ENCODE assay signal across 31 mouse cellular contexts in genomic region chr8:45896590-45896989, GRCm38 (mm10). TPM values are rescaled to one million over a fixed set of nuclear protein-coding genes. Genes with fewer than 3 reads are reported as not detected.
DNase-seq lines count a peak whose midpoint lies in the region; ATAC-seq and TF ChIP-seq lines count a peak whose summit lies in the region.
"Had no signal": no experiment of that assay in that cellular context is flagged by ENCODE, and none has a peak within 500 bp of the region (broad histone marks: within the 10 kb centered on the region; RNA-seq: fewer than 3 reads in every experiment).

No protein-coding gene starts in this region.

- no peak for TF ChIP-seq CTCF in gastrocnemius, adult 2 months (IDR thresholded peaks at IDR 0.05)

- 86% methylated on average over 3 of the region's 3 CpGs for WGBS in midbrain, embryonic 11.5 days
- WGBS in midbrain, embryonic 14.5 days: 82% methylated on average over 3 of the region's 3 CpGs
- WGBS in limb, embryonic 10.5 days: 86% methylated on average over 3 of the region's 3 CpGs

- no peaks in the 10 kb centered on the region for H3K9me3 ChIP-seq in midbrain, embryonic 11.5 days (ENCODE audit: control insufficient read depth, low read length)
- peaks cover 5% of the 10 kb centered on the region; the same call in 1 of the 2 replicates for H3K9me3 ChIP-seq in midbrain, embryonic 14.5 days (ENCODE audit: control insufficient read depth, low read length)
- no peaks in the 10 kb centered on the region for H3K9me3 ChIP-seq in limb, embryonic 10.5 days (replicated peaks)
- H3K9me3 ChIP-seq: embryonic facial prominence, embryonic 13.5 days; embryonic facial prominence, embryonic 15.5 days; forebrain, embryonic 12.5 days; G1E had no signal

- intact Hi-C loops in gastrocnemius, adult 2 months (cut with DNase I): no loop called here

- H3K9ac ChIP-seq in midbrain, embryonic 11.5 days (ENCODE audit: low read length): no peak overlapping the region
- H3K9ac ChIP-seq in midbrain, embryonic 14.5 days (replicated peaks; ENCODE audit: low read length): no peak overlapping the region
- H3K9ac ChIP-seq: embryonic facial prominence, embryonic 13.5 days; embryonic facial prominence, embryonic 15.5 days; forebrain, embryonic 12.5 days had no signal

- no peak overlapping the region for H3K4me2 ChIP-seq in midbrain, embryonic 11.5 days
- no peak overlapping the region for H3K4me2 ChIP-seq in midbrain, embryonic 14.5 days (ENCODE audit: low read length)
- H3K4me2 ChIP-seq: embryonic facial prominence, embryonic 13.5 days; embryonic facial prominence, embryonic 15.5 days; forebrain, embryonic 12.5 days had no signal

- no peaks in the 10 kb centered on the region for H3K36me3 ChIP-seq in midbrain, embryonic 11.5 days (ENCODE audit: control insufficient read depth, insufficient read depth, low read length)
- H3K36me3 ChIP-seq in midbrain, embryonic 14.5 days (ENCODE audit: control insufficient read depth, insufficient read depth, low read length): no peaks in the 10 kb centered on the region
- no peaks in the 10 kb centered on the region for H3K36me3 ChIP-seq in limb, embryonic 10.5 days
- H3K36me3 ChIP-seq: embryonic facial prominence, embryonic 13.5 days; embryonic facial prominence, embryonic 15.5 days; forebrain, embryonic 10.5 days; forebrain, embryonic 12.5 days; G1E had no signal

- ATAC-seq in midbrain, embryonic 11.5 days (ENCODE audit: low FRiP score): no peak
- no peak for ATAC-seq in midbrain, embryonic 14.5 days (ENCODE audit: low FRiP score, low TSS enrichment)
- ATAC-seq: activated CD4-positive, CD25-positive, alpha-beta regulatory T cell, adult 4 months; CD4-positive, CD25-positive, alpha-beta regulatory T cell, adult 4 months; forebrain, embryonic 14.5 days; forebrain, embryonic 16.5 days; Patski had no signal

- H3K27ac ChIP-seq in gastrocnemius, adult 2 months: peak overlapping the region; percentile 72
- no peak overlapping the region for H3K27ac ChIP-seq in midbrain, embryonic 11.5 days (ENCODE audit: low read depth, low read length)
- no peak overlapping the region for H3K27ac ChIP-seq in midbrain, embryonic 14.5 days (replicated peaks; ENCODE audit: low read depth, low read length)
- H3K27ac ChIP-seq in limb, embryonic 10.5 days: no peak overlapping the region
- H3K27ac ChIP-seq: embryonic facial prominence, embryonic 13.5 days; embryonic facial prominence, embryonic 15.5 days; forebrain, embryonic 10.5 days; forebrain, embryonic 12.5 days had no signal

- H3K4me1 ChIP-seq in midbrain, embryonic 11.5 days (ENCODE audit: control insufficient read depth, insufficient read depth, low read length): no peaks in the 10 kb centered on the region
- H3K4me1 ChIP-seq in midbrain, embryonic 14.5 days (ENCODE audit: control insufficient read depth, insufficient read depth, low read length): no peaks in the 10 kb centered on the region
- H3K4me1 ChIP-seq in limb, embryonic 10.5 days: no peaks in the 10 kb centered on the region
- H3K4me1 ChIP-seq: embryonic facial prominence, embryonic 15.5 days had no signal

- no peak overlapping the region for H3K4me3 ChIP-seq in gastrocnemius, adult 2 months
- H3K4me3 ChIP-seq in midbrain, embryonic 11.5 days (ENCODE audit: low read depth, low read length): no peak overlapping the region
- H3K4me3 ChIP-seq in midbrain, embryonic 14.5 days (replicated peaks; ENCODE audit: low read depth, low read length): no peak overlapping the region
- H3K4me3 ChIP-seq in limb, embryonic 10.5 days: no peak overlapping the region
- H3K4me3 ChIP-seq: embryonic facial prominence, embryonic 13.5 days; embryonic facial prominence, embryonic 15.5 days; erythroblast, embryonic 14.5 days; forebrain, embryonic 10.5 days; forebrain, embryonic 12.5 days had no signal

- H3K27me3 ChIP-seq in midbrain, embryonic 11.5 days (ENCODE audit: control insufficient read depth, insufficient read depth, low read length): no peaks in the 10 kb centered on the region
- H3K27me3 ChIP-seq in midbrain, embryonic 14.5 days (ENCODE audit: control insufficient read depth, insufficient read depth, low read length): no peaks in the 10 kb centered on the region
- H3K27me3 ChIP-seq in limb, embryonic 10.5 days (ENCODE audit: low read depth, poor library complexity, severe bottlenecking): no peaks in the 10 kb centered on the region
- H3K27me3 ChIP-seq: CH12.LX; embryonic facial prominence, embryonic 13.5 days; embryonic facial prominence, embryonic 15.5 days had no signal

- DNase-seq in gastrocnemius, adult 2 months: peak; percentile 53
- no peak for DNase-seq in gastrocnemius, adult 8-10 months (ENCODE audit: low spot score in 2 of 2)
- peak; percentile 62 for DNase-seq in midbrain, embryonic 11.5 days (ENCODE audit: low spot score, missing footprints)
- DNase-seq in midbrain, embryonic 14.5 days: no peak
- peak; percentile 23 for DNase-seq in limb, embryonic 10.5 days (ENCODE audit: low spot score)
- peak; percentile 77 for DNase-seq in skeletal muscle tissue, adult 2 months (ENCODE audit: low read depth, low spot score)
- DNase-seq in lung, postnatal 10 days: no peak
- DNase-seq in cerebellum, adult 18-20 months: no peak
- DNase-seq: adrenal gland, adult 8-10 months; adrenal gland, postnatal 14 days; adrenal gland, postnatal 36 days; cerebellum, adult 11-12 months; cerebellum, adult 8-10 months; cerebellum, adult 9-11 months; cerebellum, postnatal 14 days; cerebellum, postnatal 36 days; embryo, embryonic 11 days had no signal

RNA-seq across cellular contexts. Expression of gene Pdlim3, which starts 11.3 kb away (rescaled TPM):
- 100 to 1,000 TPM; 516 to 675 TPM for total RNA-seq in gastrocnemius, adult 2 months (2021)
- total RNA-seq in gastrocnemius, adult 8-10 months (2022): 100 to 1,000 TPM; 733 to 955 (median 812) TPM
- polyA plus RNA-seq in midbrain, embryonic 11.5 days (2014; fragmentation: Nextera tagmentation; extraction: Ambion mirVana): 34.4 and 42.2 TPM in 2 replicates
- 30.5 and 30.7 TPM in 2 replicates for polyA plus RNA-seq in midbrain, embryonic 14.5 days (2014; fragmentation: Nextera tagmentation; extraction: Ambion mirVana)
- polyA plus RNA-seq in limb, embryonic 10.5 days (2016; fragmentation: Nextera tagmentation; extraction: Ambion mirVana): 4.4 and 6.7 TPM in 2 replicates
- total RNA-seq: common myeloid progenitor, adult 5-6 weeks had no signal
- polyA plus RNA-seq: activated CD4-positive, CD25-positive, alpha-beta regulatory T cell, adult 4 months; CD4-positive, CD25-positive, alpha-beta regulatory T cell, adult 4 months; erythroblast, embryonic 14.5 days; G1E; Patski had no signal

RNA-seq across cellular contexts. Expression of gene Ccdc110, which starts 37.8 kb away (rescaled TPM):
- not detected for total RNA-seq in gastrocnemius, adult 2 months (2021)
- total RNA-seq in gastrocnemius, adult 8-10 months (2022): not detected
- 0.19 TPM in 1 of 2 replicates, not detected in the other for polyA plus RNA-seq in midbrain, embryonic 11.5 days (2014; fragmentation: Nextera tagmentation; extraction: Ambion mirVana)
- 0.26 and 0.29 TPM in 2 replicates for polyA plus RNA-seq in midbrain, embryonic 14.5 days (2014; fragmentation: Nextera tagmentation; extraction: Ambion mirVana)
- not detected in 2 replicates for polyA plus RNA-seq in limb, embryonic 10.5 days (2016; fragmentation: Nextera tagmentation; extraction: Ambion mirVana)
- total RNA-seq: adrenal gland, adult 18-20 months; adrenal gland, adult 8-10 months; adrenal gland, postnatal 14 days; adrenal gland, postnatal 36 days; CH12.LX; common myeloid progenitor, adult 5-6 weeks; G1E had no signal
- polyA plus RNA-seq: activated CD4-positive, CD25-positive, alpha-beta regulatory T cell, adult 4 months; CD4-positive, CD25-positive, alpha-beta regulatory T cell, adult 4 months; embryonic facial prominence, embryonic 13.5 days; embryonic facial prominence, embryonic 15.5 days; erythroblast, embryonic 14.5 days; G1E; Patski had no signal

Comparison
In these comparisons a context has a peak if more than half of its experiments do, and no peak if none do; other contexts are left out.
1. DNase-seq: peak in gastrocnemius, adult 2 months (single experiment), midbrain, embryonic 11.5 days (single experiment), limb, embryonic 10.5 days (single experiment) and skeletal muscle tissue, adult 2 months (single experiment); none in gastrocnemius, adult 8-10 months (0 of 2), midbrain, embryonic 14.5 days (single experiment), lung, postnatal 10 days (single experiment) and cerebellum, adult 18-20 months (0 of 2).